Mouse (Mus musculus) forelimb bud, embryonic 11.5 days (tissue): ENCODE measurements around the gene Exosc6.
"Not testable (repeated sequence)": the region's sequence is repeated elsewhere in the genome, so short reads cannot be mapped to it uniquely, and the experiment has no call there.

Experiments used
- DNase-seq: peaks from one replicate; pipeline ENCODE4 v3.0.0-alpha.2; 2012; ENCODE audit warnings: low read depth, low spot score

Gene Exosc6

DNA sequence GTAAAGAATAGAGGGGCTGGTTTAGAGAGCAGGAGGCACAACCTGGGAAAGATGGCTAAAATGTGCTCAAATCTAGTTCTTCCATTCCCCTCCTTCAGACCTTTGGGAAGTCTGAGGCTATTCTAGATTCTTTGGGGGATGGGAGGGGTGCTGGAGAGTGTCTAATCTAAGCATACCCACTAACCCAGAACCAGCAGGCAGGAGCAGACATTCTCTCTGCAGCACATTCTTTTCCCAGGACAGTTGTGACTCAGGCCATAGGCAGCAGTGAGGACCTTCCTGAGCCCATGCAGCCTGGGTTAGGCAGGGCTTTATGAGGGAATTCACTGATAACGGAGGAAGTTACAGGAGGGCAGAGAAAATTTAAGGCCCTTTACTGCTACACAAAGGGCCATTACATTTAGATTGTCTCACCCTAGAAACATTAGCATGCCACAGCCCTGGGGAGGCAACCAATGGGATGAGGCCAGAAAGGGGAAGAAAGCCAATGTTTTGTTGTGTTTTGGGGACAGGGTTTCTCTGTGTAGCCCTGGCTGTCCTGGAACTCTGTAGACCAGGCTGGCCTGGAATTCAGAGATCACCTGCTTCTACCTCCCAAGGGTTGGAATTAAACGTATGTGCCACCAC is 2.9 kb downstream of the Exosc6 start:
- no peak for DNase-seq

GRCm38 (mm10) chr8:111061688-111062071 is 5.5 kb downstream of the Exosc6 start:
- no peak for DNase-seq

GRCm38 (mm10) chr8:111062072-111062757 is 6.1 kb downstream of the Exosc6 start:
- peak; percentile 93 for DNase-seq

GRCm38 (mm10) chr8:111062893-111063292 is 6.8 kb downstream of the Exosc6 start:
- DNase-seq, result no peak

DNA sequence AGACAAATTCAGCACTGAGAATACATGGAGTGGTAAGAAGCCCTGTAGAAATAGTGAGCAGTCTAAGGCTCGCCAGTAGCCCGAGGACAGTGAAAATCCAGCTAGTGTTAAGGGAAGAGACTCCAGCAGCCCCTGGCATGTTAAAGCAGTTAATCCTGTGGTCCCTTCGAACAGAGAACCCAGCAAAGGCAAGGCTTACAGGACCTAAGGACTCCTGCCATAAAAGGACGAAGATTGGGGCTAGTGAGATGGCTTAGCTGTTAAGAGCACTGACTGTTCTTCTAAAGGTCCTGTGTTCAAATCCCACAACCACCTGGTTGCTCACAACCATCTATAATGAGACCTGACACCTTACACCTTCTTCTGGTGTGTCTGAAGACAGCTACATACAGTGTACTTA is 10.2 kb downstream of the Exosc6 start:
- DNase-seq, result no peak

DNA sequence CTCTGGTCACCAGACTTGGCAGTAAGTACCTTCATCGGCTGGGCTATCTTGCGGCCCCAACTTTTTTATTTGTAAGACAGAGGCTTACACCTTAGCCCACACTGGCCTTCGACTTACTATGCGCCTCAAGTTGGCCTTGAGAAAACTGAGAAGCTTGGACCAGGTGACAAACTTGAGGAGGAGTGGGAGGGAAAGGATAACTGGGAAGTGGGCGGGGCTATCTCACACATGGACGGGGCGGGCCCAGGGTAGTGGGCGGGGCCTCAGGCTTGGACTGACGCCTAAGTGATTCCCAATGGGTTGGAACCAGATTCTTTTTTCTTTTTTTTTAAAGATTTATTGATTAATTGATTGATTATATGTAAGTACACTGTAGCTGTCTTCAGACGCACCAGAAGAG is 11.3 kb downstream of the Exosc6 start:
- DNase-seq, result no peak

- DNase-seq, result not testable (repeated sequence)
Measured at GRCm38 (mm10) chr8:111068660-111069059, 12.5 kb downstream of the Exosc6 start.

GRCm38 (mm10) chr8:111075926-111076325 is 19.8 kb downstream of the Exosc6 start:
- DNase-seq, result no peak

DNA sequence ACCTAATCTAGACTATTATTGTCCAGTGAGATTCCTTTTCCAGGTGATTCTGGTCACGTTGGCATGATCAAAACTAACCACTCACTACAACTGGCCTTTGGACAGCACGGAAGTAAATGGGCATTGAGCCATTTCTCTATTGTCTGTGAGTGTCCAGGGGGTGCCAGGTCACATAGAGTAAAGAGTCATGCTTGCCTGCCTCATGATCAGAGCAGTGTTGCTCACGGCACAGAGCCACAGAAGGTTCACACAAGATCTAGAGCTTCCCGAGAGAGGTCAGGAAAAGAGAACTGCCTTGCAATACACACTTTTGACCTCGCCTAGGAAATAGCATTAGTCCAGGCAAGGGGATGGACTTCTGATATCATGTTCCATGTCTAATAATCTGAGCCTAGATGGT is 23.3 kb downstream of the Exosc6 start:
- no peak for DNase-seq

GRCm38 (mm10) chr8:111079861-111080271 is 23.7 kb downstream of the Exosc6 start:
- DNase-seq, result peak; percentile 26

DNA sequence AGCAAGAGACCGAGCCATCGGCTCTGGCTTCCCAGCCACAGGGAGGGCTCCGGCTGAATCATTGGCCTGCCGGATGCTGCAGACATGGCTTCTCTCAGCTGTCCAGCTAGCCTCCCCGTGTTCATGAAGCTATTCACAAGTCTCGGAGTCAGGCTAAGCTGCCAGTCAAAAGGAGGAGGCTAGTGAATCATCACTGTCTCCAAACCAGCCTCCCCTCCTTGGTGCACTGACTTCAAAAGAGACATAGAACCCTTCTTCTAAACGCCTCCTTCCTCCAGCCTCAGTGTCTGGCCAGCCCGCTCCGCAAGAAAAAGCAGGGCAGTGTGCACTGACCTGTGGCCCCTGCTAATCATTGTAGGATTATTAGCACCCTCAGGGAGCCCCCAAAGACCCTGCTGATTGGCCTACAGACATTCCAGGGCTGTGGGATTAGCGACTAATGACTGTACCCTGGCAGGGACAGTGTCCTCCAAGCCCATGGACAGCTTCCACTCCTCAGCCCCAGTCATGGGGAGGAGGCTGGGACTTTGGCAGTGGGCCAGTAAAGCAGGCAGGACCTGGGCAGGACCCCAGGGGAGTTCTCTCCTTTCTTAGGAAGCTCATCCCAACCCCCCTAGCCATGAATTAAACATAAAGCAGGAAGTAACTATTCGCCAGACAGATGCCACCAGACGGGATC is 25.6 kb downstream of the Exosc6 start:
- DNase-seq, result no peak

- DNase-seq, result not testable (repeated sequence)
Measured at GRCm38 (mm10) chr8:111083936-111084335, 27.8 kb downstream of the Exosc6 start.

DNA sequence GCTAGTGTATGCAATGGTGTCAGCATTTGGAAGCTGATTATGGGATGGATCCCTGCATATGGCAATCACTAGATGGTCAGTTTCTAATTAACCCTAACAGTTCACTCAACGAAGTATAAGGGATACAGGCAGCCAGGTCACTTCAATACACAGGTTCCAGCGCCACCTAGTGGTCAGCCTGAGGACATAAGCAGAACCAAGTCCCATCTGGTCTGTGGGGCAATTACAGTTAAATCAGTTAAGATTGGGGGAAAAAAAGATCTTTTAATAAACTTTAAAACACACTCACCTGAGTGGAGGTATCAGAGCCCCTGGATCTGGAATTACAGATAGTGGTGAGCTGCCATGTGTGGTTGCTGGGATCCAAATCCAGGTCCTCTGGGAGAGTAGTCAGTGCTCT is 34.0 kb downstream of the Exosc6 start:
- peak; percentile 78 for DNase-seq

DNA sequence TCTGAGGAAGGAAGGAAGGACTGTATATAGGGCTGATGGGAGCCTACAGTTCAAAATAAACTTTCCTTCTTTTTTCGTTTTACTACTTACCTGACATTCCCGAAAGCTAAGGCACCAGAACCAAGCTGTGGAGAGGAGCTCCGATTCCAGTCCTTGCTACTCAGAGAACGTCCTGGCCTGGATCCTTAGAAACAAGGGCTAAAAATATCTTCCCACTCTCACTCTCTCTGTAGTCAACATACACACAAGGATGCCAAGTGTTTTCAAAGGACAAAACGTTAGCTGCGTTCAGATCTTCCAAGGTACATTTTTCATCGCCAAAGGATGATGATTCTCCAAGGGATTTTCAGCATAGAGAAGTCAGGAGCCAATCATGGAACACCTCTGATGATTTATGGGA is 35.6 kb downstream of the Exosc6 start:
- DNase-seq, result no peak

DNA sequence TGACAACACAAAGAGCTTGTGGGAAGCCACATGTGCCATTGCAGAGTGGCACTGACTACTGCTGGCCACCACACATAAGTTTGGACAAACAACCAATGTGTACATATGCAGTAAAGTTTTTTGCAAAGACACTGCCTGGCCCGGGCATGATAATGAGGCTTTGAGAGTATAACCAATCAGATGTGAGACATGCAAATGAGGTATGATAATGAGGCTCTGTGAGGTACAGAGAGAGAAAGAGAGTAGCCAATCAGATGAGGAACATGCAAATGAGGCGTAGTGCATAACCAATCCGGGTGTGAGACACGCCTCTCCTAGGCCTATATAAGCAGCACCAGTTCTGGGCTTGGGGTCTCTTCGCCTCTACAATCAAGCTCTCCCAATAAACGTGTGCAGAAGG is 36.2 kb downstream of the Exosc6 start, which contains the start of gene Clec18a:
Gene Clec18a (minus strand): TSS at position 101 of the 400 bp plus-strand sequence.
- not testable (repeated sequence) for DNase-seq

DNA sequence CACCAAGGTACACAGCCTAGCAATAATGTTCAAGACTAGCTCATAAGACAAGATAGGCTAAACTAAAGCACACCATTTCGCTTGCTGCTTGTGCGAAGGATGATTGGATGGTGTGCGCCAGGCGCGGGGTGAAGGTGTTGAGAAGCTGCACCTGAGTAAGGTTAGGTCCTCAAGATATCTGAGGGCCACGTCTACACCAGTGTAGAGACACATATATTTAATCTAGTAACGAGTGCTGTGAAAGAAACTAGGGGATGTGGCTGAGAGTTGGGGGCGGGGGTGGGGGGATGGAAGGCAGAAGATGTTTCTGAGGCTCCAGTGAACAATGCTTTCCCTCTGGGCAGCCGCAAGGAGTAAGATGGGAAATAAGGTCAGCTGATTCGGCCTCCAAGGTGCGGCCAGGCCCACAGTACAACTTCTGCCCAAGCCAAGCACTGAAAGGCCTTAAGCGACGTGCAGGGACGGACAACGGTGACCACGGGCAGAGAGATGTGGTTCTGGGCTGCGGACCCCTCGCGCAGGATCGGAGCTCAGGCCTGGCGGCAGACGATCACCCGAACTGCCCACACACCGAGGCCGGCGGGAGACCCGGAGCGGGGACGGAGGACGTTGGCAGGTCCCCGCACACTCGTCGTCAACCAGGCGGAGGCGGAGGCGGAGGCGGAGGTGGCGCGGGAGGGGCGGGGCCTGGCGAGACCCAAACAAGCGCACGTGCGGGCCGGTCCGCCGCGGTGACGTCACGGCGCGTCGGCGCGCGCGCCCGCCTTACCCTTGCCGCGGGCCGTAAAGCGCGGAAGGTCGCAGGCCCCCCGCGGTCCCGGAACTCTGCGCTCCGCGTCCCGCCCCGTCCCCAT is 38.0 kb downstream of the Exosc6 start, which contains the start of gene Pdpr:
Gene Pdpr (plus strand): TSS at position 766 of the 854 bp plus-strand sequence.
- peak; percentile 81 for DNase-seq

GRCm38 (mm10) chr8:111094719-111095302 is 38.7 kb downstream of the Exosc6 start:
- not testable (repeated sequence) for DNase-seq
